Mouse (Mus musculus) liver, postnatal 0 days (tissue): ENCODE data around the gene Setd1a. TPM values are rescaled to one million over a fixed set of nuclear protein-coding genes. Genes with fewer than 3 reads are reported as not detected.
"Not testable (repeated sequence)": the region's sequence is repeated elsewhere in the genome, so short reads cannot be mapped to it uniquely, and the experiment has no call there.

ENCODE experiments used
- ATAC-seq: fragments of 200-750 bp; cut with Nextera tagmentation; 2 replicates; pipeline ENCODE4 v1.8.0; 2017; ENCODE audit warnings: mild to moderate bottlenecking, moderate library complexity
- DNase-seq: peaks from one replicate; pipeline ENCODE4 v3.0.0-alpha.2; 2016
- H3K27ac ChIP-seq: fragments of 300-500 bp; sonication (generic); 2 replicates; pipeline ENCODE4 v1.5.1; 2014; ENCODE audit warnings: antibody characterized with exemption, moderate library complexity, mild to moderate bottlenecking, low read depth
- H3K27me3 ChIP-seq: fragments of 300-500 bp; sonication (generic); 2 replicates; pipeline ENCODE4 v1.6.1; 2014; ENCODE audit warnings: low read length, control low read depth, mixed read lengths; ENCODE audit not compliant: insufficient read depth
- H3K36me3 ChIP-seq: fragments of 300-500 bp; sonication (generic); replicated peaks from 2 replicates; pipeline ENCODE4 v1.6.1; 2014; ENCODE audit warnings: mild to moderate bottlenecking, control low read depth, low read length, moderate library complexity, mixed read lengths; ENCODE audit not compliant: insufficient read depth
- H3K4me1 ChIP-seq: fragments of 300-500 bp; sonication (generic); 2 replicates; pipeline ENCODE4 v1.6.1; 2014; ENCODE audit warnings: antibody characterized with exemption, mild to moderate bottlenecking, control low read depth; ENCODE audit not compliant: insufficient read depth
- H3K4me2 ChIP-seq: fragments of 300-500 bp; sonication (generic); 2 replicates; pipeline ENCODE4 v1.6.1; 2014; ENCODE audit warnings: low read depth, mild to moderate bottlenecking, low read length, moderate library complexity, mixed read lengths
- H3K4me3 ChIP-seq: fragments of 300-500 bp; sonication (generic); 2 replicates; pipeline ENCODE4 v1.5.1; 2014; ENCODE audit warnings: low read depth, low read length
- H3K9ac ChIP-seq: fragments of 300-500 bp; sonication (generic); replicated peaks from 2 replicates; pipeline ENCODE4 v1.6.1; 2014; ENCODE audit warnings: mild to moderate bottlenecking, moderate library complexity
- H3K9me3 ChIP-seq: fragments of 300-500 bp; sonication (generic); 2 replicates; pipeline ENCODE4 v1.6.1; 2016; ENCODE audit warnings: mild to moderate bottlenecking, control low read depth, low read length, mixed read lengths
- CTCF ChIP-seq: sonication (generic); IDR thresholded peaks from 2 replicates; pipeline ENCODE4 v1.5.1; 2016; ENCODE audit warnings: antibody characterized with exemption, low read depth
- EP300 ChIP-seq: IDR thresholded peaks from 2 replicates; pipeline ENCODE4 v1.6.1; 2016; ENCODE audit warnings: antibody characterized with exemption, low read depth, mild to moderate bottlenecking
- WGBS: fragments of 180-500 bp; shearing (Covaris S2); extraction: QIAGEN DNeasy Blood & Tissue Kit; methylation state at CpG from one replicate; pipeline ENCODE4 v1.1.7; 2014; ENCODE audit not compliant: insufficient replicate concordance; 5-methylcytosine and 5-hydroxymethylcytosine counted together
- polyA plus RNA-seq: library from polyadenylated mRNA; unstranded; fragments of >200 nt; fragmentation: Nextera tagmentation; extraction: Ambion mirVana; gene quantifications from 2 replicates; pipeline ENCODE4 v1.2.1, GENCODE M21; 2015

The Setd1a gene
- polyA plus RNA-seq, 1 experiment from 2014 or later = 7.3 TPM

- TF ChIP-seq EP300 (no peak), CTCF (peak; percentile 95)
- Histone ChIP-seq H3K4me1 (peaks cover 29% of the 10 kb centered on the region), H3K27ac (no peak overlapping the region; the same call in 1 of the 2 replicates), H3K9me3 (no peaks in the 10 kb centered on the region), H3K9ac (no peak overlapping the region), H3K36me3 (no peaks in the 10 kb centered on the region), H3K4me2 (no peak overlapping the region), H3K4me3 (no peak overlapping the region), H3K27me3 (no peaks in the 10 kb centered on the region)
- WGBS = 38% methylated on average over 9 of the region's 9 CpGs
- ATAC-seq = no peak
- peak; percentile 86 for DNase-seq
These were observed 2.6 kb upstream of the Setd1a start for GRCm38 (mm10) chr7:127773664-127774384.

- H3K4me3 ChIP-seq = peak overlapping the region; percentile 96
- peak overlapping the region; percentile 98; the same call in 1 of the 2 replicates for H3K27ac ChIP-seq
- 66% methylated on average over 7 of the region's 7 CpGs for WGBS
- DNase-seq, ATAC-seq, H3K9me3 ChIP-seq, H3K27me3 ChIP-seq: not testable (repeated sequence)
- peaks cover 17% of the 10 kb centered on the region for H3K4me1 ChIP-seq
- peak overlapping the region; percentile 93 for H3K9ac ChIP-seq
- H3K4me2 ChIP-seq = peak overlapping the region; percentile 95
- peaks cover 19% of the 10 kb centered on the region for H3K36me3 ChIP-seq
These were observed 633 bp upstream of the Setd1a start for GRCm38 (mm10) chr7:127775837-127776236.

DNA sequence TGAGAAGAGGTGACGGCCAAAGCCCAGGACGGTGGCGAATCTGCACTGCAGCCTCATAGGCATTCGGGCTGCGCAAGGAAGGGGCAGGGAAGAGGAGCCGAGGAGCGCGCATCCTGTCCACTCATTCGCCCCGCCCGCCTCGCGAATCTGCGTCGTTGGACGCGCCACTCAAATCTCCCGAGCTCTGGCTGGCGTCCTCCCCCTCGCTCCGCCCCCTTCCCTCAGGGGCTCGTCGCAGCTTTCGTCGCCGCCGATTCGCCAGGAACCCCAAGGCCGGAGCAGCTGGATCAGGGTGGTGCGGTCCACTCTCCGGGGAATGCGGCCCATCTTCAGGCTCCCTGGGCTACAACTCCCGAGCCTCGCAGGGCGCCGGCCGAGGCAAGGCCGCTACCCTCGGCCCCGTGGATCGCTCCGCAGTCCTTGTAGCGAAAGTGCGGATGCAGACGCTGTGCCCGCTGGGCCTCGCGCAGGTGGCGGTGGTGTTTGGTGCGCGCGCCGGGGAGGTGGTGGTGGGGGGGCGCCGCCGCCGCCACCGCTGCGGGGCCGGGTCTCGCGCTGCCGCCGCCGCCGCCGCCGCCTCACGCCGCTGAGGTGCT, 506 bp downstream of the Setd1a start:
- ATAC-seq = peak; percentile 92
- Histone ChIP-seq H3K27me3 (no peaks in the 10 kb centered on the region), H3K4me3 (peak overlapping the region; percentile 96), H3K4me1 (peaks cover 8% of the 10 kb centered on the region), H3K27ac (peak overlapping the region; percentile 98), H3K36me3 (peaks cover 30% of the 10 kb centered on the region), H3K9ac (peak overlapping the region; percentile 93), H3K4me2 (peak overlapping the region; percentile 95), H3K9me3 (no peaks in the 10 kb centered on the region)
- WGBS = under 1% methylated on average over 57 of the region's 70 CpGs
- TF ChIP-seq EP300 = 0 out of 2 replicates have a peak, but pooled peaks have one; percentile 44
- no peak for TF ChIP-seq CTCF
- peak; percentile 98 for DNase-seq

DNA sequence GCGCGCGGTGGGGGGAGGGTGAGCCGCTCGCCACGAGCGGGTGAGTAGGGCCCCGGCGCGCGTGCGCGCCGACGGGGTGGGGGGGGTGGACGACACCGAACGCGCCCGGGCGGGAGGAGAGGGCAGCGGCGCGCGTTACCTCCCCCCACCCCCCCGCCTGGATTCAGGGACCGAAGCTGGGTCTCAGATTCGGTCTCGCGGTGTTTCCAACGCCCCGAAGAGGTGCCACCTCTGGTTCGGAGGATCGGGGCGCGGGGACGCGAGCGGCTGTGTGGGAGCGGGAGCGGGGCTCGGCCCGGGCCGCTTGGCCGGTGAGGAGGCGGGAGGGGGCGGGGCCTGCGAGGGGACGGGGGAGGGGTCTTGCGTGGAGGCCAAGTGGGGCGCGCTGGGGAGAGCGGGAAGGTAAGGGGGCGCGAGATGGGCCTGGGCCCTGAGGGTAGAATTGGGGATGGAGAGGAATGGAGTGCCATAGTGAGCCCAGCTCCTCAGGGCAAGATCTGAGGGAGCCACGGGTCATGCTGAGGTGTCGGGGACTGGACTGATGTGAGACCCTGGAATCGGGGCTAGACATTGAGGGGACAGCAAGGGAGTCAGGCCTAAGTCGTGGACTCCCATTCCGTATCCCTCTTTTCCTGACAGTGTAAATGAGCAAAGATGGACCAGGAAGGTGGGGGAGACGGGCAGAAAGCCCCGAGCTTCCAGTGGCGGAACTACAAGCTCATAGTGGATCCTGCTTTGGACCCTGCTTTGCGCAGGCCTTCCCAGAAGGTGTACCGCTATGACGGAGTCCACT, 1.2 kb downstream of the Setd1a start:
- TF ChIP-seq EP300 (no peak), CTCF (no peak)
- H3K9me3 ChIP-seq = no peaks in the 10 kb centered on the region
- H3K4me1 ChIP-seq = peaks cover 5% of the 10 kb centered on the region
- peak overlapping the region; percentile 96 for H3K4me3 ChIP-seq
- H3K27me3 ChIP-seq = no peaks in the 10 kb centered on the region
- DNase-seq = peak; percentile 80
- peaks cover 37% of the 10 kb centered on the region for H3K36me3 ChIP-seq
- peak; percentile 60 for ATAC-seq
- H3K27ac ChIP-seq = peak overlapping the region; percentile 98
- 5% methylated on average over 42 of the region's 66 CpGs for WGBS
- H3K9ac ChIP-seq = peak overlapping the region; percentile 93
- peak overlapping the region; percentile 95 for H3K4me2 ChIP-seq

- Histone ChIP-seq H3K27me3 (no peaks in the 10 kb centered on the region), H3K36me3 (peaks cover 41% of the 10 kb centered on the region), H3K4me3 (peak overlapping the region; percentile 96), H3K9me3 (no peaks in the 10 kb centered on the region), H3K4me1 (peaks cover 5% of the 10 kb centered on the region), H3K4me2 (peak overlapping the region; percentile 95), H3K27ac (no peak overlapping the region), H3K9ac (peak overlapping the region; percentile 93)
- TF ChIP-seq CTCF = no peak
- TF ChIP-seq EP300 = no peak
- DNase-seq (no peak), ATAC-seq (no peak)
- WGBS = 72% methylated on average over 4 of the region's 4 CpGs
These were observed 1.9 kb downstream of the Setd1a start for GRCm38 (mm10) chr7:127778350-127778749.

DNA sequence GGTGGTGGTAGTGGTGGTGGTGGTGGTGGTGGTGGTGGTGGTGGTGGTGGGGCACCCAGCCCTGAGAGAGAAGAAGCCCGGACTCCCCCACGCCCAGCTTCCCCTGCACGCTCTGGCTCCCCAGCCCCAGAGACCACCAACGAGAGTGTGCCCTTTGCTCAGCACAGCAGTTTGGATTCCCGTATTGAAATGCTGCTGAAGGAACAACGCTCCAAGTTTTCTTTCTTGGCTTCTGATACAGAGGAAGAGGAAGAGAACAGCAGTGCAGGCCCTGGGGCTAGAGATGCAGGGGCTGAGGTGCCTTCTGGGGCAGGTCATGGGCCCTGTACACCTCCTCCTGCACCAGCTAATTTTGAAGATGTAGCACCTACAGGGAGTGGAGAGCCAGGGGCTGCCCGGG, 8.8 kb downstream of the Setd1a start, which contains the start of gene Gm49388:
Gene Gm49388 (plus strand): TSS at position 301 of the 400 bp plus-strand sequence.
- TF ChIP-seq CTCF = no peak
- TF ChIP-seq EP300 = no peak
- Histone ChIP-seq H3K36me3 (peaks cover 95% of the 10 kb centered on the region), H3K4me2 (no peak within 1 kb of the TSS), H3K9ac (no peak within 1 kb of the TSS), H3K9me3 (no peaks in the 10 kb centered on the region), H3K4me3 (no peak within 1 kb of the TSS), H3K4me1 (no peaks in the 10 kb centered on the region; the same call in 1 of the 2 replicates), H3K27me3 (no peaks in the 10 kb centered on the region), H3K27ac (no peak within 1 kb of the TSS)
- ATAC-seq (no peak), DNase-seq (no peak)
- 89% methylated on average over 7 of the region's 7 CpGs for WGBS
